Mouse (Mus musculus) ES-Bruce4 (cell line): ENCODE measurements around the gene Idnk.

ENCODE experiments used
- CTCF ChIP-seq: IDR thresholded peaks from one replicate; pipeline ENCODE4 v1.8.1; 2011; ENCODE audit warnings: low read depth, low read length
- EP300 ChIP-seq: IDR thresholded peaks from 2 replicates; pipeline ENCODE4 v1.6.1; 2011; ENCODE audit warnings: low read depth, low read length; ENCODE audit not compliant: insufficient read depth
- POLR2A ChIP-seq: IDR thresholded peaks from one replicate; pipeline ENCODE4 v1.8.1; 2011; ENCODE audit warnings: low read length; ENCODE audit not compliant: insufficient read depth

DNA sequence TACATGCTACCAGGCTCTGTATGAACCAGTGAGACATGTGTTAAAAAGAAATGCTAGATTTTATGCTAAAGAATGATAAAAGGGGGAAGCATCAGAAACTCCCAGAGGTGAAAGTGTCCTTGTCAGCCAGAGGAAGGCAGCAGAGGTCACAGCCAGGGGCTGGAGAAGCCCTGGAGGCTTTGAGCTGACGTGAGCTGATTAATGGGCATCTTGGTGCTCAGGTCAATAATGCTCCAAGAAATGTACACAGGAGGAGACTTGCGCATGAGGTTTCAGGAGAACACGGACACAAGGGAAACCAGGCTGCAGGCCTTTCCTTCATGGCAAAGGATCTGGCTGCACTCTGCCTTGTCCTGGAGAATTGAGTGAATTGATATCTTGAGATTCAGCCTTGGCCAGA, 30.3 kb downstream of the Idnk start:
- no peak for TF ChIP-seq CTCF
- no peak for TF ChIP-seq POLR2A
- TF ChIP-seq EP300: no peak
